Mouse (Mus musculus): Measurements from ENCODE around the gene Znrf2.
"Not testable (repeated sequence)": the region's sequence is repeated elsewhere in the genome, so short reads cannot be mapped to it uniquely, and the experiment has no call there.

Znrf2 gene

DNA sequence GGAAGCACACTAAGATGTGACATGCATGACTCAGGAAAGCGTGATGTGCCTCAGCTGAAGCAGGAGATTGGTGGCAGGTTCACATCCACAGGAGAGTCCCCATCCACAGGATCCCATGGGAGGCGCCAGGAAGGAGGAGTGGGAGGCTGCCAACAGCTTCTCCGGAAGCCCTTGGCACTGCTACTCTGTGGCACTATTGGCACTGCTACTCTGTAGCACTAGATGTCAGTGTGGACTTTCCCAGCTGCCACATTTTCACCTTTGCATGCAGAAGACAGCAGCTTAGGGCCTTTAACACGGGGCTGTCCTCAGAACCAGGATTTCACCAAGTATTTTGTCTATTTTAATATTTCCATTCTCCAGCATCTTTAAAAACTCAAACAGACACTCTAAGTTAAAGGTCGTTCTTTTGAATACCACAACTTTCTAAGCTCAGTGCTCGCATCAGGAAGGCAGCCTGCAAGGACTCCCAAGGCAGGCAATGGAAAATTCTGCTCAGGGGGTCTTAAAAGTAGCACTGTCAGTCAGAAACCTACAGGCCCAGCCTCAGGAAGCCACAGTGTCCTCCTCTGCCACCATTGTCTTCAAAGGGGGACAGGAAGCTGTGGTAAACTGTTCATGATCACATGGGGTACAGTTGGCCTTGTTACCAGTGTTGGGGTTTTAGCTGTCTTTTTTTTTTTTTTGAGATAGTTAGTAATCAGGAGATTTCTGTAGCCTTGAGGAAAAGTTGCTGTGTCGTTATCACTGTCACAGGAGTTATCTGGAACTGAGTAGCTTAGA, 7.0 kb upstream of the Znrf2 start:
- DNase-seq, result peak; percentile 63 to 70

DNA sequence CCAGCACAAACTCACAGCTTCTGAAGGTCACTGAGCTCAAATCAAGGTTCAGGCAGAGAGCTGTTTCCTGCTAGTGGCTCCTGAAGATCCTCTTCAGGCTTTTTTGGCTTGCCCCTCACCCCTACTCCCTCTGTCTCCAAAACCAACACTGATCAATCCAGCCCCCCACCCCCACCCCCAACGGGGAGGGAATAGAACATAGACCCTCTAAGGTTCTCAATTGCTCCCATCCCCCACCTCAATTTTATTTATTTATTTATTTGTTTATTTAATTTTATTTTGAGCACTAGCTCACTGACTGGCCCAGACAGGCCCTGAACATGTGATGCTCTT, 6.4 kb upstream of the Znrf2 start:
- no peak for DNase-seq

- peak; percentile 49 to 59 for DNase-seq
These were observed 5.0 kb upstream of the Znrf2 start for GRCm38 (mm10) chr6:54811546-54812250.

GRCm38 (mm10) chr6:54812276-54812675, 4.4 kb upstream of the Znrf2 start:
- DNase-seq, result no peak

- DNase-seq, result no peak
These were observed 1.1 kb upstream of the Znrf2 start for GRCm38 (mm10) chr6:54815428-54816130.

- peak; percentile 51 to 64 for DNase-seq
These were observed 601 bp downstream of the Znrf2 start for GRCm38 (mm10) chr6:54817266-54817767.

- DNase-seq, result no peak
These were observed 1.7 kb downstream of the Znrf2 start for GRCm38 (mm10) chr6:54818389-54818788.

DNA sequence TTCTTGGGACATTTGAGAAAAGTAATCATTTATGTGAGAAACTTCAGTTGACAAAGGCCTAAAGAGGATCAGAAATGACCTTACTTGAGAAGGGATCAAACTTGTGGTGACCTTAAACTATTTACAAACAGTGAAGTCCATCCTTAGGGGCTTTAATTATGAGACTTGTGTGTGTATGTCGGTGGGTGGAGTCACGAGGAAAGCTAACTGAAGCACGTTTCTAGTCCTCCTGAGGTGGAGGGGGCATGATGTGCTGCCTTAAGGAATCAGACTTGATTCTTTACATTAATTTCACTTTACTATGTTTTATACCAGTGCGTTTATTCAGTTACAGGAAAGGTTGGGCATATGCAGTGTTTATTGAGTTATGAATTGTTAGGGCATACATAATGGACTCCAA, 2.6 kb downstream of the Znrf2 start:
- DNase-seq, result no peak

DNA sequence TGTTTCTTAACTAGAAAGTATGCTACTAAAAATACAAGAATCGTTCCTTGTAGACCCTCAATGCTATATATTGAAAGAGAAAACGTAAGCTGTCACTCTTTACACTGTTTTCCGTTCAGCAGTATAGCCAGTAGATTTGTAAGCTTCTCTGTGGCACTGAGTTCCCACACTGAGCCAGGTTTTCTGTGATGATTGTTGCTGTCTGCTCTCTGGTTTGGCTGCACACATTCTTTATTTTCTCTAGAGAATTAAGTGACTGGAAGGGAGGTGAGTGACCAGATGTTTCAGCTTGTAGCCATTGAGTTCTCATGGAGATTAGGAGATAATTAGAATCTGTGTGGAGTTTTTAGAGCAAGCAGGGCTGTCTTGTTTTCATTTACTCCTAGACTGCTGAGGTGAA, 3.0 kb downstream of the Znrf2 start:
- no peak for DNase-seq

DNA sequence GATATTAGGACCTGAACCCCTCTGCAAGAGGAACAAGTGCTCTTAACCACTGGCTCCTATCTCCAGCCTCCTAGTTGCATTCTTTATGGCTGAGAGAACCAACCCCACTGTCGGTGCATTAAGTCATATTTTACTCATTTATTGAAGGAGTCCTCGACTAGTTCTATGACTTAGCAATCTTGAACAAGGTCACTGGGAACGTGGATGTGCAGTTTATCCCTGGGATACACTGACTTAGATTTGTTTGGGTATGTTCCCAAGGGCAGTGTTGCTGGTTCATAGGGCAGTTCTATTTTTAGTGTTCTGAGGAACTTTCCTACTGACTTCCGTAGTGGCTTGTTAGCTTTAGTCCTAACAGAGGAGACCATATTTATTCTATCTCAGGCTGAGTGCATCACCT, 5.6 kb downstream of the Znrf2 start:
- DNase-seq, result no peak

DNA sequence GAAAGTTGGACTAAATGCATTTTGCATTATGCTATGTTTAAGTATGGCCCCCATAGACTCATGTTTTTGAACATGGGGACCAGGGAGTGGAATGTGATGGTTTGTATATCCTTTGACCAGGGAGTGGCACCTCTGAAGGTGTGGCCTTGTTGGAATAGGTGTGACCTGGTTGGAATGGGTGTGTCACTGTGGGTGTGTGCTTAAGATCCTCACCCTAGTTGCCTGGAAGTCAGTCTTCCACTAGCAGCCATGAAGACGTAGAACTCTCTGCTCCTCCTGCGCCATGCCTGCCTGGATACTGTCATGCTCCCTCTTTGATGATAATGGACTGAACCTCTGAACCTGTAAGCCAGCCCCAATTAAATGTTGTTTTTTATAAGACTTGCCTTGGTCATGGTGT, 7.8 kb downstream of the Znrf2 start:
- not testable (repeated sequence) for DNase-seq

DNA sequence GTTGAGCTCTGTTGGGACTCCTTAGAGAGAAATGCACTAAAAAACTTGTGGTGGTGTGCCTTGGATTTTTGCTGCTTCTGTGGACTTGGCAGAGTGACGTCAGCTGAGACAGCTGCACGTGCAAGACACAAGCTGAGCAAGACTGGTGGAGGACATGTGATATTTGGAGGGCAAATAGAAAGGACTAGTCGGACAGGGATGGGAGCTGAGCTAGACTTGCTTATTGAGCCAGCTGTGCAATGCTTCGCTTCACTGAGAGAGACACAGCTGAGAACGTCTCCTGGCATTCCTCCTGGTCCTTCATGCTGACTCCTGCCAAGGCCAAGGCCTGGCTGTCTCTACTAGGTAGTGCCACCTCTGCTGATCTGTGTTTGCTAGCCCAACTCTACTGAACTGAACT, 10.8 kb downstream of the Znrf2 start:
- DNase-seq, result no peak

DNA sequence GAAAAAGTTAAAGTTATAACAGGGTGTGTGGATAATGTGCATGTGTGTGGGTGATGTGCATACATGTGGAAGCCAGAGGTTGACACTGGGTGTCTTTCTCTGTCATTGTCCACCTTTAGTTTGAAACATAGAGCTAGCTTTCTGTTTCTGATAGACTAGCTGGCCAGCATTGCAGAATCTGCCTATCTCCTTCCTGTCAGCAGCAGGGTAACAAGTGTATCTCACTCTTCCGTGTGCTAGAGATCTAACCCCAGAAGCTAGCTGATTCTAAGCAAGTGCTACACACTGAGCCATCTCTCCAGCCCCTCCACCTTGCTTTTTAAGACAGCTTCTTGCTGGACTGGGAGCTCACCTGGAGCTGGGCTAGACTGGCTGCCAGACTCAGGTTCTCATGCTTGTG, 11.6 kb downstream of the Znrf2 start:
- DNase-seq, result no peak

DNA sequence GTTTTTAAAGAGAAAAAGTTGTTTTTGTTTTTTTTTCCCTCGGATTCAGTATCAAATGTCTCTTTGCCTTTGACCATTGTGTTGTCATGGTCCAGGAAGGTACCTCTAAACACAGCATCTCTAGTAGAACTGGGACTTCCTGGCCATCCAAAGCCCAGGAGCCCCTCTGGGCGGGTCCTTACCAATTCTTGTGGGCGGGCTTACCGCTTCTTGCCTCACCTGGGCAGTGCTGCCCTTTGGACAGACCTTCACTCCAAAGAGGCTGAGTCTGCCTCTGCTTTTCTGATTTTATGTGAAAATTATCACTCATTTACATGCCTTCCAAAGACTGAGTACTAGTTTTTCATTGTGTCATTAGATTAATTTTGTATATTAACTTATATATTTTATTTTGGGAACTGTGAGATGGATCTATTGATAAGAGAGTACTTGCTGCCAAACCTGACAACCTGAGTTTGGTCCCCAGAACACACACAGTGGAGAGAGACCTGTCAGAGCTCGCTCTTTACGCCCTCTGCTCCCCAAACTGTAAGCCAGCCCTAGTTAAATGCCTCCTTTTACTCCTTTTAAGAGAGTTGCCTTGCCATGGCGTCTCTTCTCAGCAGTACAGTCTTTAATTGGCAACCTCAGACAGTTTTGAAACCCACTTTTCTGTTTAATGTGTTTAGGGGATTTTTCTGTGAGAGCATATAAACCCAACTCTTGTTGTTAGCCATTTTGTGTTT, 13.5 kb downstream of the Znrf2 start:
- DNase-seq, result no peak

- no peak for DNase-seq
These were observed 14.5 kb downstream of the Znrf2 start for GRCm38 (mm10) chr6:54831069-54831720.

GRCm38 (mm10) chr6:54833427-54833826, 16.7 kb downstream of the Znrf2 start:
- DNase-seq, result no peak

DNA sequence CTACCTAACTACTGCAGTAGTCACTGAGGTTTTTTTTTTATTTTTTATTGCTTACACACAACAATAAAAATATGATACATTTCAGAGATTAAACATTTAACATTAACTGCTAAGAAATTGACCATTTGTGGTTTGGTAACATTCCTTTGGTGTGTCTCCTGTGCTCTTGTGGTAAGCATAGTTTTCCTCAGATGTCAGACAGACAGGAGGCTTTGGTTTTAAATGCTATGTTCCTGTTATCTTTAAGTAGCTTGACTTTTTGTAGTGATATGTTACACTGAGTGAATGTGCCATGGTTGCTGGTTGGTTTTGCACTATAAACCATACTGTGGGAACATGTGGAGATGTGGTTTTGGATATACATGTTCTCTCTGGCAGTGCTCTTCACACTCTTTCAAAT, 19.9 kb downstream of the Znrf2 start:
- no peak for DNase-seq

- DNase-seq, result no peak
These were observed 24.7 kb downstream of the Znrf2 start for GRCm38 (mm10) chr6:54841399-54841798.

DNA sequence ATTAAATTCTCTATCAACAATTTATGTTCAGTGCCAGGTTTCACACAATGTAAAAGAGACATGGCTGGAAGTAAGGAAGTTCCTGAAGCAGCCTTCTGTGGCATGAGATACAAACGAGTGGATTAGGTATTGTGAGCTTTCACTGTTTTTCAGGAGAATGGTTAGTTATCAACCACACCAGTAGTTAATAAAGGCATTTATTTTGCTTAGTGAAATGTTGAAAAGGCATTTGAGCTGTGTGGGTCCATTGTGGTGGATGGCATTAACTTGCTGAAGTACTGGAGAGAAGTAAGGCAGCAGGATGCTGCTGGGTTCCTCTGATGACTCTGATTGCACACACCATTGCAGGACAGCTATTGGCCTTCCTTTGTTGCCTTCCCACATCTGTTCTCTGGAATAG, 25.3 kb downstream of the Znrf2 start:
- no peak for DNase-seq

GRCm38 (mm10) chr6:54848546-54848945, 31.8 kb downstream of the Znrf2 start:
- no peak for DNase-seq

GRCm38 (mm10) chr6:54849179-54850156, 32.8 kb downstream of the Znrf2 start:
- DNase-seq, result no peak
